Mouse (Mus musculus): ENCODE results near the gene Adad1.

Adad1 gene

DNA sequence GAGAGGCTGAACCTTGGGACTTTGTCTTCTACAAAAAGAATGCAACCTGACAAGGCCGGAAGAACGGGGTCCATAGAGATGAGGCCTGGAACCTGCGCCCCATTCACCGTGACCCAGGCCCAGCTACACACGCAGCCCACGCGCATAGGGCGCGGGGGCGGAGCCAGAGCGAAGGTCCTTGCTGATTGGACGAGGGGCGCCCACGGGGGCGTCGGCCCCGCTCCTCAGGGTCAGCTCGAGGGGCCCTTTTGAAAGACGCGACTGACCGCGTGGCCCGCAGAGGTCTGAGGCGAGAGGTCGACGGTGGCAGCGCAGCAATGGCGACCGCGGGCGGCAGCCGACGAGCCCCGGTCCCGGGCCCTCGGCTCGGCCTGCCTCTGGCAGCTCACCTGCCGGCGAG is at the start of gene Adad1:
Gene Adad1, plus strand, starts transcription at position 122 of the 400 bp plus-strand sequence.
- DNase-seq (ENCODE audit: low spot score in 2 of 2), result no peak

- DNase-seq (ENCODE audit: low spot score in 2 of 2), result no peak
Observed at GRCm38 (mm10) chr3:37037979-37038378, 25.3 kb upstream of the Adad1 start.

GRCm38 (mm10) chr3:37039811-37040210 is 23.5 kb upstream of the Adad1 start:
- no peak for DNase-seq (ENCODE audit: low spot score in 2 of 2)

- DNase-seq (ENCODE audit: low spot score in 2 of 2), result no peak
Observed at GRCm38 (mm10) chr3:37051491-37051890, 11.8 kb upstream of the Adad1 start.

GRCm38 (mm10) chr3:37073211-37073610 is 9.9 kb downstream of the Adad1 start:
- DNase-seq (ENCODE audit: low spot score in 2 of 2), result peak; percentile 42 to 59

DNA sequence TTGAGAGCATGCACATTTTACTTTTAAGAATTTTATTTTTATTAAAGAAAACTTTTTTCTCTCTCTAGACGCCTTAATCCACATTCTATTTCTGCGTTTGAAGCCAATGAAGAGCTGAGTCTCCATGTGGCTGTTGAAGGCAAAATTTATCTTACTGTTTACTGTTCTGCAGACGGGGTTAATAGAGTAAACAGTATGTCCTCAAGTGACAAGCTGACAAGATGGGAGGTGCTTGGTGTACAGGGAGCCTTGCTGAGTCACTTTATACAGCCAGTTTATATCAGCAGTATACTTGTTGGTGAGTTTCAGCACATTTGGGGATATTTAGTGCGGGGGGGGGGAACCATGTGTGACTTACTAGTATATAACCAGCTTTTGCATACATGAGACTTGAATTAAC is 21.5 kb downstream of the Adad1 start:
- no peak for DNase-seq (ENCODE audit: low spot score in 2 of 2)

DNA sequence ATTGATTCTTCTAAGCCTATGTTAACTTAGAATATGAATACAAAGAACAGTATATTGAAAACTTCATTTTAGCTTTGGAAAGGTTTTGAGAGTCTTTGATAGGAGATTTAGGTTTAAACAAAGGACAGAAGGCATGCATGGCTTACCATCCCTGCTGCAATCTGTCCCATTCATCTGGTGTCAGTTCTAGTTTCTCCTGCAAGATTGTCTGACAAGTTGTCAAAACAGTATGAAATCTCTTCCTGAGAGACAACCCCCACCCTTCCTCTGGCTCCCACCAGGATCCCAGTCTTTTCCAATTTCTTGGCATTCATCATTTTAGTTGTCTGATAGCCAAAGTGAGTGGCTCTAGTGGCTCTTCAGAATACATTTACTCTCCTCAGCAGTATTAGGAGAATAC is 27.4 kb downstream of the Adad1 start:
- no peak for DNase-seq (ENCODE audit: low spot score in 2 of 2)

- DNase-seq (ENCODE audit: low spot score in 2 of 2), result no peak
Observed at GRCm38 (mm10) chr3:37125655-37126054, 62.3 kb downstream of the Adad1 start, which contains the start of gene Il2. Il2 (minus strand) TSS chr3:37125959.

DNA sequence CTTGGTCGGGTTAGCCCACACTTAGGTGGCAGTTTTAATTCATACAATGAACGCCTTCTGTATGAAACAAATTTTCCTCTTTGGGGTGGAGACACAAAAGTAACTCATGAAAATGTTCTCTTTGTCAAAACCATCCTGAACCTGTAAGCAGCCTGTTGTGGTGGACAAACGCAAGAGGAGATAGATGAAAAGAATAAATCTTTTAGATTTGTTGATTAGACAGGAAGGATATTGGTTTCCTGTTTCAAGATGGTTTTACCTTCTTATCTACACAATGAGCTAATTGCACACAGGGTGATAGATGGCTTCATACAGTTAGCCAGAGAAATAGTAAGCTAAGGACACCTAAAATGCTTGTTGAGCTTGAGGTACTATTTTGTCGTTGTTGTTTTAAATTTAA is 62.8 kb downstream of the Adad1 start:
- DNase-seq (ENCODE audit: low spot score in 2 of 2), result no peak

- DNase-seq (ENCODE audit: low spot score in 2 of 2), result peak; percentile 79 to 83
Observed at GRCm38 (mm10) chr3:37128269-37128668, 64.9 kb downstream of the Adad1 start.

DNA sequence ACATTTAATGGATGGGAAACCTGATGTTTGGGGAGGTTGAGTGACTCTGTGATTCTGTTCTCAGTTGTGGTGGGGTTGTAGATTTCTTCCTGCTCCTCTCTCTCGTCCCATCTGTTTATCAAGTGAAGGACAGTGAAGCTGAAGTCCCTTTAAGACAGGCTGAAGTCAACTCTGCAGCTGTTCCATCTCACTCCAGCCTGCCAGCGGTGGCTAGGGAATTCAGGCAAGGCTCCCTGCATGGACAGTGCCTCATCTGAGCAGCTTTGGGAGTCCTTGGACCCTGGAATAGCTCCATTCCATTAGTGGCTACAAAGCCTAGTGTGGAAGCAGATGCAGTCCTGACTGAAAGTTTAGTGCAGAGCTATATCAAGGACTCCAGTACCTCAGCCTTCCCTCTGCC is 65.7 kb downstream of the Adad1 start:
- DNase-seq (ENCODE audit: low spot score in 2 of 2), result peak; percentile 49 to 62

GRCm38 (mm10) chr3:37137231-37137630 is 73.9 kb downstream of the Adad1 start:
- no peak for DNase-seq (ENCODE audit: low spot score in 2 of 2)

DNA sequence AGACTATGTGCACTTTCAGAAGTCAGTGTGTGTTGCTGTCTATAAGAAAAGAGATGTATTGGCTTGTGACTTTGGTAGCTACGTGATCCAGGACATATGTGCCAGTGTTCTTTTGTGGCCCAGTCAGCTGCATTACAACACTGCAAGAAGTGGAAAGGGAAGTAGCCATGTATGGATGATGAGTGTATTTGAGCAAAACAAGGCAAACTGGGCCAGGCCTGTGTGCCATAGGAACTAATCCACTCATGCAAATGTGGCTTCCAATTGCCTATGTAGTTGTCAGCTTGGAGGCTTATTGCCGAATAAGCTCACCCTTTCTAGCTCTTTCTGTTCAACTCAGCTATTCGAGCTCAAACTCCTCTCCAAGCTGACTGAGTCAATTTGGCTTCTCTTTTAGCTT is 75.9 kb downstream of the Adad1 start:
- no peak for DNase-seq (ENCODE audit: low spot score in 2 of 2)

DNA sequence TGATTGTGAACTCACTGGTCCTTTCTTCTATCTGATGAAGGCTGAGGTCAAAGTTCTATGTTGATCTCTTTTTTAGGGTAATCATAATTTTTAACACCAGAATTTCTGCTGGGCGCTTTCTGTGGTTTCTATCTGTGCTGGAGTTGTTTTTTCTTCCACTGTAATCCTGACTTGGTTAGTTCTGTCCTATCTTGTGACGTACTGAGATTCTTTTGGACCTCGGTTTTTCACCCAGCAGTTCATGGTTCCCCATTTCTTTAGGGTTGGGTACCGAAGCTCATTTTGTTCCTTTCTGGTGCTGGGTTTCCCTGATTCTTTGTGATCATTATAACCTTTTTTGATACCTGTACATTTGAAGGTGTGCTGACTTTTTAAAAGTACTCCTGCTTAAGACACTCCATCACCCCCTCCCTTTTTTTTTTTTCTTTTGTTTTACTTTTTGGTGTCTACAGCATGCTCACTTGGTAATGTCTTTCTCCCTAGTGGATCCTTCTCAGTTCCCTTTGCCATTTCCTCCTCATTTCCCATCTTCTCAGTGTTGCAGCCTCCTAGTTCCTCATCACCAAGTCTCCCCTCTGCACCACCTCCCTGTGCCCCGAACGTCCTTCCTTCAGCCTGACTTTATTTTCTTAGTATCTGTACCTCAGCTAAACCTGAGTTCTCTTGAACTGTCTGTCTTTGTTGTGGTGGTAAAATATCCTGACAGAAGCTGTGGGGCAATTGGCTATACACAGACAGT is 77.0 kb downstream of the Adad1 start:
- peak in 1 of 2 experiments; percentile 32 for DNase-seq (ENCODE audit: low spot score in 2 of 2)

DNA sequence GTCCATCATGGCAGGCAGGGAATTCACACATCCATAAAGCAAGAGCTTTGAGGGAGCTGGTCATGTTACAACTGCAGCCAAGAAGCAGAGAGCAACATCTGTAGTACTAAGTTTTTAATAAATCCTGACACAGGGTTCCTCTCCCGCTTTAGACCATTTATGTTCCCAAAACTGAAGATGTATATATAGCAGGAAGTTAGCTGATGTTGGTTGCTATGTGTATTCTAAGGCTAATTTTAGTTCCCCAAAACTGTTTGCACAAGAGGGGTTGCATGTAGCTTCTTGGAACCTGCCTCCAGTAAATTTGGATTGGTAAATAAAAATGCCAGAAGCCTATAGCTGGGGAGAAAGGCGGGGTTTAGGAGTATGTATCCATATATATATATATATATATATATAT is 78.5 kb downstream of the Adad1 start:
- peak in 1 of 2 experiments; percentile 9 for DNase-seq (ENCODE audit: low spot score in 2 of 2)

- DNase-seq (ENCODE audit: low spot score in 2 of 2), result no peak
Observed at GRCm38 (mm10) chr3:37144979-37145378, 81.7 kb downstream of the Adad1 start.

DNA sequence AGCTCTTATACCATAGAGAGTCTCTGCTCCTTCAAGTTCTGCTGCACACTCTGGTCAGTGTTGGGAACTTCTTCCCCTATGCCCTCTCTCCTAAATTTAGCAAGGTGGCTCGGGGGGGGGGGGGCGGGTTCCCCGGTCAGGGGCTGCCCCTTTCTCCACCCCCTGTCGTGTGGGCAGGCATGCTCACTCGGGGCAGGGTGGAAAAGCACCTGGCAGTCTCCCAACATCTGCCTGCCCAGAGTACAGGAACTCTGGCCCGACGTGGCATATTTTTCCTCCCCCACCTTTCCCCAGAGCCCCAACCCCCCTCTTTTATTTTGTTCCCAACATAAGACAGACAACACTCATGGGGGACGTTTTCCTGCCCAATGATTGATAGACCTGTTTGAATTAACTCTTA is 83.1 kb downstream of the Adad1 start:
- DNase-seq (ENCODE audit: low spot score in 2 of 2), result no peak

GRCm38 (mm10) chr3:37146810-37147209 is 83.5 kb downstream of the Adad1 start:
- DNase-seq (ENCODE audit: low spot score in 2 of 2), result no peak

DNA sequence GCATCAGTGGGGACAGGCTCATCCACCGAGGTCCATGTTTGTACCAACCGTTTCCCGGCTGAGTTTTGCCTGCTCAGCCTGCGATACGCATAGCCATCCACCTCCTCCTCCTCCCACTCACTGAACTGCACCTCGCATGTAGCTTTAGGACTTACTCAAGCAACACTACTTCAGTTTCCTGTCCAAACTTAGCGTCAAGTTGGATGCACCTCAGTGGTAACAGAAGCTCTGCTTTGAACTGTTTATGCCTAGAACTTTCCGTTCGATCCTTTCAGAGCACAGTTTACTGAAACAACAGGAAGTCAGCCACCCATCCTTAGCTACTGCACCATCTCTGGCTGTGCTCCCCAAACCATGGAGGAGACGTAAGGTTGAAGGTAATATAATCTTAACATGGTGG is 88.9 kb downstream of the Adad1 start:
- no peak for DNase-seq (ENCODE audit: low spot score in 2 of 2)

DNA sequence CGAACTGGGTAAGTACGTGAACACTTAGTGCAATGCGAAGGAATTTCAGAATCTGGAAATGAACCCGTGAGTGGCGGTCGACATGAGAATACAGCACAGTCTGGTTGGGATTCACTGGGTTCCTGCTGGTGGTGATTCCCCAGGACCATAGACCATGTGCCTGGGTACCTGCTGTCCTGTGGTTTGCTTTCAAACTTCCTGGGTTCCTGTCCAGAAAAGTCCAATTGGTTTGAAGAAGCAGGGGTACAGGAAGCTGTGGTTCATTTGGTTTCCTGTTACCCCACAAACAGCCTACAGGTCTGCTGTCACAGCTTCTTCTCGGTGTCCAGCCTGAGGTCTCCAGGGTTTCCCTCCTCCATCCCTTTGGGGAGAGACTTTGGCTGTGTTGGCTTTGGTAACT is 89.7 kb downstream of the Adad1 start:
- DNase-seq (ENCODE audit: low spot score in 2 of 2), result no peak

GRCm38 (mm10) chr3:37154396-37154795 is 91.1 kb downstream of the Adad1 start:
- DNase-seq (ENCODE audit: low spot score in 2 of 2), result no peak

DNA sequence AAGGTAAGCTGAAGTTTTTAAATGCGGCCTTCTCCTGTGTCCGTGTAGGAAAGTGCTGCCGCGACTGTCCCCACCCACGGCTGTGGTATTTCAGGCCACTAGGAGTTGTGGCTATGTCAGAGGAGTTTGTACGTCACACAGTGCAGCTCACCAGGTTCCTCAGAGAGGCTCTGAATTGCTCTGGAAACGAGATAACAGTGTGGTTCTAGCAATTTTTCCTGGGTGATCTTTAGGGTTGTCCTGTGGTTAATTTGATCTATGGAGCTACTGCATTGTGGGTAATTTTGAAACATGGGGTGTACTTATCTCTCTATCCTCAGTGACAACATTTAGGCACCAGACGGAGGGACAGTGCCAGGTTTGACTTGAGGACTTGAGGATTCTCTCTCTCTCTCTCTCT is 93.8 kb downstream of the Adad1 start:
- no peak for DNase-seq (ENCODE audit: low spot score in 2 of 2)

- no peak for DNase-seq (ENCODE audit: low spot score in 2 of 2)
Observed at GRCm38 (mm10) chr3:37158246-37158645, 94.9 kb downstream of the Adad1 start.

- DNase-seq (ENCODE audit: low spot score in 2 of 2), result no peak
Observed at GRCm38 (mm10) chr3:37161096-37161495, 97.8 kb downstream of the Adad1 start.

All from heart, adult 9 months (tissue).